Mouse (Mus musculus) monocyte, adult 2 months (primary cell): ENCODE results near the gene Lrrc51.
"Not testable (repeated sequence)": the region's sequence is repeated elsewhere in the genome, so short reads cannot be mapped to it uniquely, and the experiment has no call there.

ENCODE experiments used
- DNase-seq, 2 experiments: peaks; one replicate each; pipeline ENCODE4 v3.0.0; 2022; ENCODE audit warnings: low spot score in 2 of 2, low read depth in 1 of 2

The Lrrc51 gene

GRCm38 (mm10) chr7:101938348-101938747 lies 4.7 kb upstream of the Lrrc51 start:
- no peak for DNase-seq

- no peak for DNase-seq
Observed at GRCm38 (mm10) chr7:101937569-101937968, 3.9 kb upstream of the Lrrc51 start.

- no peak for DNase-seq
Observed at GRCm38 (mm10) chr7:101936996-101937395, 3.3 kb upstream of the Lrrc51 start.

- DNase-seq = no peak
Observed at GRCm38 (mm10) chr7:101935957-101936356, 2.3 kb upstream of the Lrrc51 start.

GRCm38 (mm10) chr7:101933300-101933699 lies 395 bp downstream of the Lrrc51 start:
- no peak for DNase-seq

GRCm38 (mm10) chr7:101932551-101932950 lies 1.1 kb downstream of the Lrrc51 start:
- no peak for DNase-seq

GRCm38 (mm10) chr7:101928093-101928492 lies 5.6 kb downstream of the Lrrc51 start:
- no peak for DNase-seq

- DNase-seq = not testable (repeated sequence)
Observed at GRCm38 (mm10) chr7:101925892-101926291, 7.8 kb downstream of the Lrrc51 start.

- DNase-seq = peak in 1 of 2 experiments; percentile 36
Observed at GRCm38 (mm10) chr7:101918071-101918470, 15.6 kb downstream of the Lrrc51 start.

- no peak for DNase-seq
Observed at GRCm38 (mm10) chr7:101911982-101912381, 21.7 kb downstream of the Lrrc51 start.

- no peak for DNase-seq
Observed at GRCm38 (mm10) chr7:101910138-101910537, 23.6 kb downstream of the Lrrc51 start.

- peak in 1 of 2 experiments; percentile 37 for DNase-seq
Observed at GRCm38 (mm10) chr7:101908367-101908766, 25.3 kb downstream of the Lrrc51 start.

GRCm38 (mm10) chr7:101906696-101907095 lies 27.0 kb downstream of the Lrrc51 start:
- DNase-seq = peak; percentile 37 to 39

- DNase-seq = no peak
Observed at GRCm38 (mm10) chr7:101906287-101906681, 27.4 kb downstream of the Lrrc51 start, which contains the start of gene Tomt. Tomt (minus strand) TSS chr7:101906359.

GRCm38 (mm10) chr7:101905561-101906286 lies 28.0 kb downstream of the Lrrc51 start, which contains the start of gene Lamtor1:
Lamtor1 (plus strand) TSS chr7:101905904.
- DNase-seq = peak; percentile 99

GRCm38 (mm10) chr7:101902846-101903245 lies 30.8 kb downstream of the Lrrc51 start:
- no peak for DNase-seq

- no peak for DNase-seq
Observed at GRCm38 (mm10) chr7:101901969-101902368, 31.7 kb downstream of the Lrrc51 start.

- DNase-seq = no peak
Observed at GRCm38 (mm10) chr7:101900331-101901097, 33.2 kb downstream of the Lrrc51 start.

GRCm38 (mm10) chr7:101896104-101897066 lies 37.3 kb downstream of the Lrrc51 start:
- DNase-seq = peak; percentile 94 to 95

- DNase-seq = no peak
Observed at GRCm38 (mm10) chr7:101895695-101896094, 38.0 kb downstream of the Lrrc51 start.

- no peak for DNase-seq
Observed at GRCm38 (mm10) chr7:101888460-101888859, 45.2 kb downstream of the Lrrc51 start.
